Mouse (Mus musculus) layer of hippocampus, adult 11-12 months (tissue): ENCODE results near the gene Gtf3c1.

Experiments
- DNase-seq: peaks from one replicate; pipeline ENCODE4 v3.0.0; 2022; ENCODE audit warnings: low spot score

The Gtf3c1 gene

GRCm38 (mm10) chr7:125707186-125707585 lies 394 bp downstream of the Gtf3c1 start:
- peak; percentile 66 for DNase-seq

- DNase-seq: no peak
Measured at GRCm38 (mm10) chr7:125702791-125703190, 4.8 kb downstream of the Gtf3c1 start.

- peak; percentile 72 for DNase-seq
Measured at GRCm38 (mm10) chr7:125694056-125694455, 13.5 kb downstream of the Gtf3c1 start.

DNA sequence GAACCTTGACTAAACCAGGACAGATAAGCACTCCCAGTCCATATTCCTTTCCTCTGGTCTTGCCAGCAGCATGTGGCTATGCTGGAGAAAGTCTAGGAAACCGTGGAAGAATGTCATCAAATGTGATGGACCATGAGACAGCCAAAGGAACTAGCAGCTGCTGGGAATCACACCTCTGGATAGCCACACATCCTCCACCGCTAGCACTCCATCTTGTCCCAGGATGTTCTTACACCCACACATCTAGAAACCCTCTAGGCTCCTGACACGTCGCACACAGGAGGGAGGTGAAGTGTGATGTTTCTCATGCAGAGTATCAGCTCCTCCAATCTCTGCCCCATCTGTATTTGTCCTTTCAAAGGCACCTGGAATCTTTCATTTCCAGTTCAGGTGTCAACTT lies 17.1 kb downstream of the Gtf3c1 start:
- DNase-seq: no peak

- no peak for DNase-seq
Measured at GRCm38 (mm10) chr7:125679936-125680335, 27.6 kb downstream of the Gtf3c1 start.

DNA sequence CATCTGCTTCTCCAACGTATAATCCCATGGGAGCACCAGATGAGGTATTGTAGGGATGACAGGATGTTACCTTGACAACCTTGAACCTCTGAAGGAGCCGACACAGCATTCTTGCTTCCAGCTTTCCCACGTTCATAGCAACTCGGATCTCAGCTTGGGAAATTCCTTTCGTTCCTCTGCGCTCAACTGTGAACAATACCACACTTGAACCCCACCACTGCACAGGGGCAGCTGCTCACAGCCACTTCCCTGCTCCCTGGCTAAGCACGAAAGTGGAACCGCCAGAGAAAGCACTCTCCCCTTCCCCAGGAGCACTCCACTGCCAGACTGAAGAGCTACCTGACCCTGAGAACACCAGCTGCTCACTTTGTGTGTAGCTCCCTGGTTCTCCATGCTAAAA lies 28.8 kb downstream of the Gtf3c1 start:
- no peak for DNase-seq

- DNase-seq: peak; percentile 51
Measured at GRCm38 (mm10) chr7:125674916-125675315, 32.7 kb downstream of the Gtf3c1 start.

DNA sequence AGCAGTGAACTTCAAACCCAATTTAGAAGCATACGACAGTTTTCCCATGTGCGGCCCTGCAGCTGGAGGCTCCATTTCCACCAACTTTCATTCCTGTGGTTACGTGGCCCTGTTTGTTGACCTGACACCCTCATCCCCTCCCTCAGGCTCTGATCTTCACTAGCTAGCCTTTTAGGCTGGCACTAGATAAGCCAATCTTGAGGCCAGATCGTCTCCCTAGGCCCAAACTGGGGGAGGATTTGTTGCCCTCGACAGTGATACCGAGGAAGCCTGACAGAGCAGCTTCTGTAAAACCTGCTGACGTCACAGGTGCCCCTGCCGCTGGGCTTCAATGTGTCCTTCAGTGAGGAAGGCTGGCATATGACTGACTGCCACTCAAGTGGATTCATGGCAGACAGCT lies 36.2 kb downstream of the Gtf3c1 start:
- DNase-seq: no peak

DNA sequence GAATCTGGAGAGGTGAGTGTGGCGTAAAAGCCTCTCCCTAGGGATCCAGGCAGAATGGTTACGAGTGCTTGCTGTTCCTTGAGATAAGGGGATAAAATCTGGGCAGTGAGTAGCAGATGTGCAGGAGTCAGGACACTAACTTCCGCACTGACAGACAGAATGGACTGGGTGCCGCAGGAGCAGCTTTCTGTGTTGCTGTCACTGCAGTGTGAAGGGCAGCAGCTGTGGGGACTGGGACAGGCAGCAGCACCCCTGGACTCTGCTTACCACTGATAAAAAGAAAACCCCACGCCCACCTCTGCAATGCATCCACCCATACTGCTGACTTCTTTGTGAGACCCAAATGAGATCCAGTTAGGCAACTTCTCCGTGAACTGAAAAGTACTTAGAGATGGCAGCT lies 36.7 kb downstream of the Gtf3c1 start:
- DNase-seq: no peak

DNA sequence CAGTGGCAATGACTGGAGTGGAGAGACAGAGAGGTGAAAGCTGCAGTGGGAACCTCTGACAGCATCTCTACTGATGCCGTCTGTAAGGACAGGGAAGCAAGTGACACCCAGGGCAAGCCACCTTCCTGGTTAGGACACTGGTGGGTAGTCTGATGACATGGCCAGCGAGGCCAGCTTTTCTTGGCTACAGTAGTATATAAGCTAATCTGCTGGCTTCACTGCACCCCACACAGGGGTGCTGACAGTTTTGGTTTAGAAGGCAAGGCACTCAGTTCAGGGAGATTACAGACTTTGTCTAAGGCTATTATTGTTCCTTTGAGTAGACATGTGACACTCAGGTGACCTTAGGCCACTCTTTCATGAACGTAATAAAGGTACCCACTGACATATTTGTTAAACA lies 43.9 kb downstream of the Gtf3c1 start:
- DNase-seq: no peak

DNA sequence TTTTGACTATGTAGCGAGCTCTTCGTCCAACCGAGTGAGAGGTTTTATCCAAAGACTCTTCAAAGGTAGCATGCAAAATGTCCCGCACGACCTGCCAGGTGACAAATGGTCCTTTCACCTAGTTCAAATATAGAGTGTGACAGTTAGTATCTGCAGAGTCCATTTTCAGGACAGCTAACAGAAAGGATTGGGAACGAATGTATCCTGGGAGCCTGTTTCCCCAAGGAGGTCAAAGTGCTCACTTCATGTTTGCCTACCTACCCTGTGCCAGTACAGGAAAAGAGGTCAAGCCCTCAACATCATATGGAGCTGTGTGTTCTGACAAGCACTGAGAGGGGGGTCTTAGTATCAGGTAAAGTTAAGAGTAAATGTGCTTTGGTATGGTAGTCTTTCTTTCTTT lies 50.1 kb downstream of the Gtf3c1 start:
- no peak for DNase-seq

DNA sequence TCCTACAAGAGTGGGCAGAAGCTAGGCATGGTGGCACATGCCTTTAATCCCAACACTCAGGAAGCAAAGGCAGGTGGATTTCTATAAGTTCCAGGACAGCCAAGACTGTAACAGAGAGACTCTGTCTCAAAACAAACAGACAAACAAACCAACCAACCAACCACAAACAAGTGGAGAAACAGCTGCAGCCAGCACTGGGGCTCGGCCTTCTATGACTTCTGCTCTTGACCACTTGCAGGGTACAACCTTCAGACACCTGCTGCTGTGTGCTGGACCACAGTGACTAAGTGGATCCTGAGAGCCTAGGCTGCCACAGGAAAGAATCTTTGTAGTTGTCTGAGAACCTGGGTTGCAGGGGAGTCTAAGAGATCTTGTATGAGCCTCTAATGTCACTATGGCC lies 58.6 kb downstream of the Gtf3c1 start:
- no peak for DNase-seq

GRCm38 (mm10) chr7:125645413-125645812 lies 62.2 kb downstream of the Gtf3c1 start:
- no peak for DNase-seq

DNA sequence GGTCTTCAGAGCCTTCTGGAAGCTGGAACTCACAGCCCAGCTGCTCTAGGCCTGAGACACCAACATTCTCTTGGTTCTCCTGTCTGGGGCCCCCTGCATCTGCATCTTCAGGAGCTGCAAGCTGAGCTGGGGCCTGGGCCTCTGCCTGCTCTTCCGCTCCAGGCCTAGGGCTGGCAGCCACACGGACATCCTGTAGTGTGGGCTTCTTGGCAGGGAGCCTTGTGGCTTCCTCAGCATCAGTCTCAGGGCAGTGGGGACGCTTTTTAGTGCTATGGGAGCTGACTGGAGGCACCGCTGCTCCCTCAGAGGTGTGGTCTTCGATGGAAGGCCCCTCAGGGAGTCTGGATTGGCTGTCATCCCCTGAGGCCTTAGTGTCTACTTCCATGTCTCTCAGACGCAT lies 63.7 kb downstream of the Gtf3c1 start:
- no peak for DNase-seq

DNA sequence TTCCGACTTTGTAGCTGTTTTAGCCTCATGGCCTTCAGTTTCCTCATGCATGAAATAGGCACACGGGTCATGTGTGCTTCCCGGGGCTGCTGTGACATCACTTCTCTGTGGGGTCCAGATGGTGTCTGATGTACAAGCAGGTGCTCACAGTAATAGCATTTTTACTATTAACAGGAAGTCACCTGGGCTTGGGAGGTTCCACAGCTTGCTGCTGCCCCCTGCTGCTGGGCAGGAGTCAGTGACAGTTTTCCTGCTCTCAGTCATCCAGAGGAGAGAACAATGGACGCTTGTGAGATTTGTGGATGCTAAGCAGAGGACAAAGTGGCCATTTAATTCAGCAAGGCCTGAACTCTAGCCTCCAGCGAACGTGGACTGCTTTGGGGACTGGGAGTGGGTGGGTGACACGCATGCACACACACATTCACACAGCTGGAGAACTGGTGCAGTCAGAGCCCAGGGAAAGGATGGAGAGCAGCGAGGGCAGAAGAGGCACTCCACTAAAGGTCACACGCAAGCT lies 68.7 kb downstream of the Gtf3c1 start:
- DNase-seq: peak; percentile 66

- DNase-seq: no peak
Measured at GRCm38 (mm10) chr7:125638376-125638775, 69.2 kb downstream of the Gtf3c1 start.

- no peak for DNase-seq
Measured at GRCm38 (mm10) chr7:125637220-125638140, 70.1 kb downstream of the Gtf3c1 start.

DNA sequence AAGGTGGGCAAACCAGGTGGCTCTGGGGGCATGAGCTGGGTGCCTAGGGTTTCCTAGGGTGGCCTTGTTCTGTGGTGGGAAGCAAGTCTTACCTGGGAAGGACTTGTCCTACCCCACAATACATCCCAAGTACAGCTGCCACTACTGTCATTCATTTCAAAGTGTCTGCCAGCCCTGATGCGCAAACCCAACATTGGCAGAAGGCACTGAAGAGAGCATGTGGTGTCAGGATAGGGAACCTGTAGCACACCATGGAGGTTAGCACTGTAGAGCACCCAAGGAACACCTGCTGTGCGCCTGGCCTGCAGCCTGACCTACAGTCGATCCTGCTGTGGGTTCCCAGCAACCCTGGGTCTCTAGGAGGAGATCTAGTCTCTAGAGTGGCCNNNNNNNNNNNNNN lies 76.6 kb downstream of the Gtf3c1 start:
- no peak for DNase-seq

GRCm38 (mm10) chr7:125630317-125630716 lies 77.3 kb downstream of the Gtf3c1 start:
- DNase-seq: no peak

DNA sequence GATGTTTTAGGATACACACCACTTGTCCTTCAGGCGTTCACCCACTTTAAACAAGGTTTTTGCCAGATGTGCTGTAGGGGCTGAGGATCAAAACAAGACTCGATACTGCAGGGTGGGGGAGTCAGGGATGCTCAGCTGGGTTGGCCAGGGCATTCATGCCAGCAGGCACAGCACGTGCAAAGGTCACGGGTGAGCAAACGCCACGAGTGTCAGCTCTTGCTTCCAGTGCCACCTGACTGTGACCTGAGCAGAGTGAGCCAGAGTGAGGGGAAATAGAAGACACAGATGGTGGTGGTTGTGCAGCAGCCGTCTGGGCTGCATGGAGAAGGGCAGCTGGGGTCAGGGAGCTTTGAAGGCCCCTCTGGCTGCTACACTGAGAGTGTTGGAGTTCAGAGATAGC lies 81.8 kb downstream of the Gtf3c1 start:
- no peak for DNase-seq

DNA sequence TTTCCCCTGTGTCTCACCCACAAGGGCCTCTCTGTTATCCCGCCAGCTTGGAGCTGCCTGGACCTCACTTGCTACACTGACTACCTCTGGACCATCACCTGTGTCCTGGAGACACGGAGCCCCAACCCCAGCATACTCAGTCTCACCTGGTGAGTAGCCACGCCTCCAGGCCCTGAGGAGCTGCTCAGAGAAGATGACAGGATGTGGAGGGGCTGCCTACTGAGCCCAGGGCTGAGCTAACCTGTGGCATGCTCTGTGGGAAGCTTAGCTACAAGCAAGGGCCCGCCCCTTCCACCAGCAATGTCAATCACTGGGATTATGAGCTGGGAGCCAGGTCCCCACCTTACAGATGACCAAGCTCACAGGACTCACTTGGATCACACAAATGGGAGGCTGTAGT lies 82.4 kb downstream of the Gtf3c1 start:
- DNase-seq: no peak

DNA sequence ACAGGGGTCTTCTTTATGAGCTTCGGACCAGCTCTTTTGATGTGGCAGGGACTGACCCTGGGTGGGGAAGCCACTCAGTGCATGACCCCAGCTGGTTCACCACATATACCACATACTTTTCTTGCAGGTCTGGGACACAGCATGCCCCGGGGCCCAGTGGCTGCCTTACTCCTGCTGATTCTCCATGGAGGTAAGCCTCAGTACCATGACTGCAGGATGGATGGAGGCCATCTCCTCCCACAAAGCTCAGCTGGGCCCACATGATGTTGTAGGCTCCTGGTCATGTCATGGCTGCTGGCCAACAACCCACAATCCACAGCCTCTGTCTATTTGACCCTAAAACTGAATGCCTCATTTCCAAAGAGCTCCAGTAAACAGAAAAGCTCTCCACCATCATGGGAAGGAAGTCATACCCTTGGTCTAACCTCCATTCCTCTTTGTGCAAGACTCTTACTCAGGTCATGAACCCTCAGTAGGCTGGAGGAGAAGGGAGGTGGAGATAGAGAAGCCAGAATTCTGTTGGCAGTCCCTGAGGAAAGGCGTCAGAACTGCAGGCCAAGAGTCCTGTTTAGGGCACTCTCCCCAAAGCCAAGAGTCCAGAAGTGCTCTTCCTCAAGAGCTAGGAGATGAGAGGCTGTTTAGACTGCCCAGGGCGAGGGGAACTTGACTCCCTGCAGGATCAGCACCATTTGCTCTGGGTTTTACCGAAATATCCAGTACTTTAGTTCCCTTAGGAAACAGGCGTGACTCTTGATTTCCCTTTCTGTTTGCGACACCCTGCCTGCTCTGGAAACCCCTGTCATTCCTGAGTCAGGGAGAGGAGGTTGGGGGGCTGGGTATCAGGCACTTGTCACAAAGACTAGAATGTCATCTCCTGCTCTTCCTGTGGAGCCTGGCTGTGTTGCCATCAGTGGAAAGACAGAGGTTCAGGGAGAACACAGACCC lies 84.6 kb downstream of the Gtf3c1 start:
- no peak for DNase-seq

DNA sequence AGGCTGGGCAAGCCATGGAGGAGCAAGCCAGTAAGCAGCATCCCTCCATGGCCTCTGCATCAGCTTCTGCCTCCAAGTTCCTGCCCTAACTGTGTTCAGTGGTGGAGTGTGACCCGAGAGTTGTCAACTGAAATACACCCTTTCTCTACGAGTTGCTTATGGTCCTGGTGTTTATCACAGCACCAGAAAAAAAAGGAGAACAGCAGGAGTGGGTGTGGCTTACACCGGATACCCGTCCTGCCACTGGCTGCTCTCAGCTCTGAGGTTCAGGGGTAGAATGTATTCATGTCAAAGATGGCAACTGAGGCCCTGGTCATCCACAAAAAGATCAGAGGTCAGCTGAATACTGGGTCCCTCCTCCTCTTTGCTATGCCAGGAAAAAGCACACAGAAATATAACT lies 87.5 kb downstream of the Gtf3c1 start:
- DNase-seq: no peak
